Mouse (Mus musculus) kidney, postnatal 36 days (tissue): ENCODE measurements around the gene Hspbap1.

Experiments
- DNase-seq, 2 experiments: peaks; one replicate each; pipeline ENCODE4 v3.0.0; 2021 to 2022; ENCODE audit warnings: mixed read lengths in 2 of 2

Gene Hspbap1

DNA sequence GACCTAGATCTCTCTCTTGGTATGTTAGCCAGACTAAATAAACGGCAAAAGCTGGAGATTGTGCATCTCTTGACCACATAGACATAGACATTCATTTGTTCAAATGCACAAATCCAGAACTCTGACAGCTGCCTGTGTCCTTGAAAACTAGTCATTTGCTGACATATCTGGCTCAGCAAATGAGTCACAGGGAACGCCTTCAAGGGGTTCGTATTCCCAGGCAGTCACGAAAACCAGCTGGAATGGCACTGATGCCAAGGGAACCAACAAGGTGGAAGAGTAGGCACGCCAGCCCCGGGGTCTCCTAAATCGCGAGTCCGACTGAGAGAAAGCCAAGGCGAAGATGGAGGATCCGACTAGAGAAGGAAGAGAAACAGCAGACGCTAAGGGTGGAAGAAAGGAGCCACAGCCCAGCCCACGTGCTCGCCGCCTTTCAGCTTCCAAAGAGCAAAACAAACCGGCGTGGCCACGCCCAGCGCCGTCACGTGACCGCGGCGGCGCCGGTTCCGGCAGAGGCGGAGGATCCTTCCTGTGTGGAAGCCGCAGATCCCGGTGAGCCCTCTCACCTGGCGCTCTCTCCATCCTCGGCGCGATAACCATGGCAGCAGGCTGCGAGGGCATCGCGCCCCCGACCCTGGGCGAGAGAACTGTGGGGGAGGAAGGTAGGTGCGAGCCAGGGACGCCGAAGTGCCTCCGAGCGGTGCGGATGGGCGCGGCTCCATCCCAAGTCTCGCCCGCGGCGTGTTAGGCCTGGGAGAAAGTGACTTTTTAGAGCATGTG lies at the start of gene Hspbap1:
Hspbap1 (plus strand) TSS at position 498 of the 780 bp plus-strand sequence.
- DNase-seq = peak; percentile 94 to 98

DNA sequence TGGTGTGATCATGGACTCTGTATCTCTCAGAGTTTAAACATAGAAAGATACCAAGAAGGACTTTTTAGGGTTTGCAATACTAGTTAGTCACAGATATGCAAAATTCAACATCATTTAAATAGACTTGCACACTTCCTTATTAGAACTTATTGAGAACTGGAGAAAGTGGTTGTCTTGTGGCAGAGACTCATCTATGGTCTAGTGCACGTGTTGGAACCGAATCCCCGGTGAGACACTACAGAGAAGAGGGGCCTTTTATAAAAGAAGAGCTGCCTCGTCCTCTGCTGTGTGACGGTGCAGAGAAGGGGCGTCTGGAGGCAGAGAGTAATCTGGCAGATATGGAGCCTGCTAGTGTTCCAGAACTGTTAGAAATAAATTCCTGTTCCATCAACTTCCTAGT lies 45.6 kb upstream of the Hspbap1 start:
- no peak for DNase-seq

DNA sequence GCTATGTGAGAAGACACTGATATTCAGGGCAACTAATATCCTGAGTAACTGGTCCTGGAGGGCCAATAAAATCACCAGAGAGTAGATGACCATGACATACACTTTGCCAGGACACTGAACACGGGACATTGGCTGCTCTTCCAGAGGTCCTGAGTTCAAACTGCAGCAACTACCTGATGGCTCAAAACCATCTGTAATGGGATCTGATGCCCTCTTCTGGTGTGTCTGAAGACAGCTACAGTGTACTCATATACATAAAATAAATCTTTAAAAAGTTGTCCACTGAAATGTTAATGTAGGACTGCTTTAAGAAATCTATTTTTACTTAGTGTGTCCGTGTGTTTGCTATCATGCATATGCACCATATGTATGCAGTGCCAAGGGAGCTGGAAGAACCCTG lies 43.6 kb upstream of the Hspbap1 start:
- no peak for DNase-seq

DNA sequence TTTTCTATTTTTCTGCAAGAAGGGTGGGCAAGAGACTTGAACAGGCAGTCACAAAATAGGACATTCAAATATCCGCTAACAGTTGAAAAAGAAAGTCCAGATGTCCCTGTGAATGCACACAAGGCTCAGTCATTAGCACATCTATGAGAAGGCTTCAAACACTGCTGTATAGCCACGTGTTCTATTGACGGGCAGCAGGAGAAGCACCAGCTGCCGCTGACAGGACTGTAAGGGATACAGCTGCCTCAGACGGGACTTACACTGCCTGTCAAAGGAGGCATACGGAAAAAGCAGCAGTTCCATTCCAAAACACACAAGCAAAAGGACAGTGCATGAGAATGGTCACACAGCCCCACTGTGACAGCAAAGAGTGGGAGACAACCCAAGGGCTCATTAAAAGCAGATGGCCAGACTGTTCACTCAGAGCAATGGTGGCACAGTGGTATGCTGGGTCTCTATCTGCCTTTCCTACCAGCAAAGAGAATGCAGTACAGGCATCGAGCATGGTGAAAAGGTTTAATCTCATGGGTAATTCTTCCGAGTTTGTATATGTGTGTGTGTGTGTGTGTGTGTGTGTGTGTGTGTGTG lies 40.9 kb upstream of the Hspbap1 start:
- DNase-seq = no peak

DNA sequence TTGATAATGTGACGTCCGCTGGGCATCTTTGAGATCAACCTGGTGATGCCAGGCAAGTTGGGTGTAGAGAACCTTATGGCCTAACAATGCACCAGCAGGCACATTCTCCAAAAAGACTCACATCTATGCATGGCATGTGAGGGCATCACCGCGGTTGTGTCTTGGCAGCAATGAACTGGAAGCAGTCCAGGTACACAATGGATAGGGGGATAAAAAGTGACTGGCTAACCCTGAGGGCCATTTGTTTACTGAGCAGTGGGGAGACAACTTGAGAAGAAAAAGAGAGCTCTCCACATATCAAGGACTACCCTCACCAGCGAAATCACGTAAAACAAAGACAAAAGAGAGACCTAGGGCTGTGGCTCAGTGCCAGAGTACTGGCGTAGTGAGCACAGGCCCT lies 38.1 kb upstream of the Hspbap1 start:
- no peak for DNase-seq

DNA sequence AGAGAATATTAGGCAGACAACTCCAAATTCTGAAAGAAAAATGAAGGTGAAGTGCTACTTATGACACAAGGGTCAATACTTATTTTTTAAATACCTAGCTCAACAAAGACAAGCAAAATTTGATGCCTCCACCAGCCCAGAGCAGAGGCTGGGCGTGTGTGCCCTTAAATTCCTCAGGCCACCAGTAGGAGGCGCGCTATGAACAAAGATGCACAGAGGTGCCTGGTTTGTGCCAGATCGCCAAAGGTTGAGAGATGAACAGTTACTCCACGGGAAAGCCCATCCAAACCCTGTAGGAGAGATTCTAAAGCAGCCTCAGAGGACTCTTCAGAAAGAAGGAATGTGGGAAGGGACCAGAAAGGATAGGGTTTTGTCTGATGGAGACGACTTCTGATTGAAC lies 36.1 kb upstream of the Hspbap1 start:
- DNase-seq = peak; percentile 51 to 86

DNA sequence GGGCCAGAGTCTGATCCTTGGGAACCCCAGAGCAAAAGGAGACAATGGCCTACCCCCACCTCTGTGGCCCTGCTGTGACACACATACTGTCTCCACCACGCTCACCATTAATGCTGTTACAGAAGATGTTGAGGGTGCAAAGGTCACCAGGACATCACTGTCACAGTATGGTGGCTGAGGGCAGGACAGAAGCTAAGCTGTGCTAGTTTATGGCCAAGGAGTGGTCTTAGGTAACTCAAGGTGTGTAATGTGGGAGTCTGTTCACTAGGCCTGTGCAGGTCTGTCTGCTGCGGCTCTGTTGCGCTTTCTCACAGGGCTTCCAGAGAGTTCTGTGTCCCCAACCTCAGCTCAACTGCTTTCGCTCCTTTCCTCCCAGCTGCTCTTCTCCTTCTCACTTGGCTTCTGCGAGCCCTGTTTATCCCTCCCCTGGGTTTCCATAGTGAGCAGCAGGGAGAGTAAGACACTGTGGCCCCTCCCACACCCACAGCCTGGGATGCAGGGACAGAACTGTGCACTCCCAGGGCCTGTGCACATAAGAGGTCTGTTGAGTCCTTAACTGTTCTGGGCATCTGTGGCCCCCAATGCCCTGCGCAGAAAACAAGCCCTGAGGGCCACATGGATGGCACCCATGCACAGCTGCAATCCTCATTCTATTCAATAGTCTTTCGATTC lies 31.9 kb upstream of the Hspbap1 start:
- DNase-seq = no peak

DNA sequence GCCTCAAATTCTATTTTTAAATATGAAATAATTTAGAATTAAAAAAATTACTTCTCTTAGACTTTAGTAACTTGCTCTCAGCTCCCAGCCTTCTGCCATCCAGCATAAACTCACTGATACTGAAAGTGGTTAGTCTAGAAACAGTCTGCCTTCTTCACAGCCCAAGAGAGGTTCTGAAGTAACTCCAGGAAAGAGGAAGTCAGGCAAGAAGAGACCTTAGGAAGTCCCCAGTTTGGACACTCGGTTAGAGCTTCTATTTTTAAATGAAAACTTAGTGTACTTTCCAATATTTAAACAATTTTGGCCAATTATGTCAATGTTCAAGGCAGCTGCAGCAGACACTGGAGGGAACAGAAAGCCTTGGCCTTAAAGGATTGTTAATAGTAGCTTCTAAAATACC lies 30.6 kb upstream of the Hspbap1 start:
- no peak for DNase-seq

DNA sequence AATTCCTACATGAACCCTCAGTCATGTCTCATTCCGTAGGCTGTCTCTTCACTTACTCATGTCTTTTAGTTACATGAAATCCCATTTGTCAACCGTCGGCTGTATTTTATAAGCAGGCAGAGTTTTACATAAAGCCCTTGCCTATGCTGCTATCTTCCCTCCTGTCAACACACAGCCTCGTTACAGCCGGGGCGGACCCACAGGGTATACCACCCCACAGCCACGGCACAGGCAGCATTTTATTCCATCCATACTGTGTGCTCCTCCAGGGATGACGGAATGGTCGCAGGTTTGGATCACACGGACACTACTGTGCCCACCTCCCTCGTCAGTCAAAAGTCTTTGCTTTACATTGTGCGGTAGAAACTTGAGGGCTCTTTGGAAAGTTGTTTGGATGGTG lies 29.8 kb upstream of the Hspbap1 start:
- DNase-seq = no peak

DNA sequence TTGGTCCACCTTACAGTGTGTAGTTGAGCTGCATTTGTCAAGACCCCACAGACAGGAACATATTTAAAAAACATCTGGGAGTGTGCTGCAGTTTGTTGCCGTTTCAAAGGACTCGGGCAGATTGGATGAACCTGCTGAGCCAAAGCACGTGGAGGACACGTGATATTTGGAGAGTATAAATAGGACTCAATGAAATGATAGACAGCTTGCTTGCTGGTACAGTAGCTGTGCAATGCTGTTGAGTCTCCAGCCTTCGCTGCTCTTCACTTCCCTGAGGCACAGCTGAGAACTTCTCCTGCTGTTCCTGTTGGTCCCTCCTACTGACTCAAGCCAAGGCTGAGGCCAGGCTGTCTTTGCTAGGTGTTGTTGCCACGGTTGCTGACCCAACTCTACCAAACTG lies 29.2 kb upstream of the Hspbap1 start:
- no peak for DNase-seq

DNA sequence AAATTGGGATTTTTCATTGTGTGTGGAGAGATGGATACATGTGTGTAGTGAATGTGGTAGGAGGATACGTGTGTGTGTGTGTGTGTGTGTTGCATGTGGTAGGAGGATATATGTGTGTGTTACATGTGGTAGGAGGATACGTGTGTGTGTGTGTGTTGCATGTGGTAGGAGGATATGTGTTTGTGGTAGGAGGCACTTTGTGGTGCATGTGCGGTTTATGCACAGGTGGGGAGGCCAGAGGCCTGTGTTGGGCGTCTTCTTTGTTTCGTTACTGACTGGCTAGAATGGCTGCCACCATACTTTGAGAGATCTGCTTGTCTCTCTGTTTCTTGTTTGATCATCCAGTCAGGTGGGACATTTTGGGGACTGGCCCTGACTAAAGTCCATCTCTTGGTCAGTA lies 28.6 kb upstream of the Hspbap1 start:
- no peak for DNase-seq

DNA sequence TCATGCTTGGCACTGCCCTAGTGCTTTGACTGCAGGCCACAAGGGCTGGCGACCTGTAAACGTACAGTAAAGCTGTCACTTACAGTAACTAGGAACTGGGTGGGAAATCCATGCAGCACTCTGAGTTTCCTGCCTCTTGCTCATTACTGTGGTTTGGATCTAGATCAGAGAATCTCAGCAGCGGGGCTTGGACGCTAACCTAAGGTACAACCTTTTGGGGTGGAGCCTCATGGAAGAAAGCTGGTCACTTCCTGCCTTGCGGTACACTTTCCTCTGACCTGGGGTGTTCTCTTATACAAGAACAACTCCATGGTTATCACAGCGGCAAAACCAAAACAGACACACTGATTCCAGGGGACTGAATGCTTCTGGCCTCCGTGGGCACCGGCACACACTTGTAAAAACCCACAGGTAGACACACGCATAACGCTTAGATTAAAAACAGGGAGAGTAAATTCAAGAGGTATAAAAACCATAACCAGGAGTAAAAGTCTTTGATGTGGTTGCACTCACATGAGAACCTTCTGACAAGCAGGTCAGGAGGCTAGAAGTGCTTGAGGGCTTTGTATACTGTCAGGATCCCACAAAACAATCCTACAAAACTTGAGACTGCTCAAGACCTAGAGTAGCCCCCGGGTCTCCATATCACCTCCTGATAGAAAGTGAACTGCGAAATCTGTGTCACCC lies 27.8 kb upstream of the Hspbap1 start:
- no peak for DNase-seq

DNA sequence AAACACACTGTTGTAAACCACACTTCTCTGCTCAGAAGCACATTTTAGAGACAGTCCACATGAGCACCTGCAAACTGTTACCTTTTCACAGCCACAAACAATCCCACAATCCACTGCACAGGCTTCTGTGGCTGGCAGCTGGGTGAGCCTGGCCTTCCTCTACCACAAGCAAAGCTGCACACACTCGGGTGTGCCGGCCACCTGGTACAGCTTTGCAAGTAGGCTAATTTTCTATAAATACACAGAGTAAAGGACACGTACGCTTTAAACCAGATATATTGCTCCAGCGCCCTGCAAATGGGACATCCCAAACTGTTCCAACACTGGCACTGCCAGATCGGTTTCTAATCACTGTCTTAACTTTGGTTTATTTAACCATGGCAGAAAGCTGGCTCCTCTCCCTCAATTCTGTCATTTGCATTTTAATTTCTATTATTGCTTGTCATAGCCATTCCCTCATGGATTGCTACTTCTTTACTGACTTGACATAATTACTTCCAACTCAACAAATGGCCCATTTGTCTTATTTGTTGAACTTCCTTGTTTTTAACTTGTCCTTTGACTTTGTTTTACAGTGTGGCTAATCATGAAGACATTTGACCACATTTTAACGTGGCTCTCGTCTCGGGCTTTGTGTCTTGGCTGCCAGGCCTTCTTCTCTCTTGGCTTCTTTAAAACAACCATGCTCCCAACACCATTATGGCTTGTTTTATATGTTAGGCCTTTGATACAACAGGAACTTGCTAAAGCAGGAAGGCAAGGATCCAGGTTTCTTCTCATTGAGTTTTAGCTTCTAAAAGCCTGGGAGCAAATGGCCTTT lies 22.5 kb upstream of the Hspbap1 start:
- DNase-seq = no peak

DNA sequence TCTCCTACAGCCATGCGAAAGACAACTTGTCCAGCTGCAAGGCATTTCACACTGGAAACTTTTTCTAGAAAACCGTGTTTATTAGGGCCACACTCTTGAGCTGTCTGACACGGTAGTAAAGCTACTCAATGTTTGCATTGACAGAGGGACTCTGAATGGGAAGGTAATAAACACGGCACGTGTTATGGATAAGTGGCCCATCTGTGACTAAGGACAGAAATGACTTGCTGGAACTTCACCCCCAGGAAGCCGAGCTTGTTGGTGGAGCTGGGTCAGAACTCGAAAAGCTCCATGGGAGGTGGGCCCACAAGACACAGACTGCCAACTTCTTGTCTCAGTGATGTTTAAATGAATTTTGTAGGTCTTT lies 22.0 kb upstream of the Hspbap1 start:
- DNase-seq = no peak

DNA sequence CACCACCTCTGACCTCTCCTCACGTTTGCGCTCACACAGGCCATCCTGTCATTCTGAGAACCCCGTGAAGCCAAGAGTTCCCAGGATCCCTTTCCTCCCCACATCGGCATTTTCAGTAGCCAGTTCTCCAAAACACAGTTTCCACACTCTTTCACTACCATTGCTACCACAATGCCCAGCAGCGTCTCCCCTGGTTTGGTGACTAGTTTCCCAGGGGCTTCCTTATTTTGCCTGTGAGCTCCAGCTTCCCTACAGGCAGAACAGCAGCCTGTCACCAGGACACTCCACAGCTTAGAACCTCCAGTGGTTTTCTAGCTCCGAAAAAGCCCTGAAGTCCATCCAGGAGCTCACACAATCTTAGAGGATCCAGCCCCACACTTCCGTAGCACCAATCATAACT lies 20.8 kb upstream of the Hspbap1 start:
- DNase-seq = no peak

DNA sequence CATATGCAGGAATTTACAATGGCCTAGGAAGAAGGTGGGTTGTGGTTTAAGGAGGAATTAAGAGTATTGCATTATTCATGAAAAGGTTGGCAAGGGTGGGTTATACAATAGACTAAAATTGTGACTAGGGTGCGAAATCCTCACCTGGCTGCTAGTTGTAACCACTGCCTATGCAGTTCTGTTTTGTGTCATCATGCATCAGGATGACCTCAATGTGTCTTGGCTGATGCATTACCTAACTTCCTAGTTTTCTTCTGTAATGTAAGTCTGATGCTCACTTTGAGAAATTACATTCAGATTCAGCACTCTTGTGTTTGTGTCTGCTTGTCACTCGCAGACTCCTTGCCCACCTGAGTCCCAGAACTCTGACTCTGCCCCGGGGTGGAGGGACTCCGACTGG lies 18.3 kb upstream of the Hspbap1 start:
- no peak for DNase-seq

DNA sequence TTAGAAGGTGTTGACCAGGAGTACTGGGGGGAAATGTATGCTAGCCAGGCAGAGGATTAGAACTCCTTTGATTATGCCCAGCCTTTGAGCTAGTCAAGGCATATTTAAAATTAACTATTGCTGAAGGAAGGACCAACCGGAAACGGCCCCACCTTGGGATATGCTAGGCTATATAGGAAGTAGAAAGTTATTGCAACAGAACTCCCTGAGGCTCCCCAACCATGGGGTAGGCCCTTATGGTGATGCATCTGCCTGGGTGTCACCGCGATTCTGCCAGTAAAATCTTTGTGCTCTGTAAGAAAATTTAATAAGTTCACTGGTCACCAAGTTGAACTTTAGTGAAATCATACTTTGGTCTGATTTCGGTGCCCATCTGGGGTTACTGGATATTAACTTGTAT lies 16.2 kb upstream of the Hspbap1 start:
- no peak for DNase-seq

DNA sequence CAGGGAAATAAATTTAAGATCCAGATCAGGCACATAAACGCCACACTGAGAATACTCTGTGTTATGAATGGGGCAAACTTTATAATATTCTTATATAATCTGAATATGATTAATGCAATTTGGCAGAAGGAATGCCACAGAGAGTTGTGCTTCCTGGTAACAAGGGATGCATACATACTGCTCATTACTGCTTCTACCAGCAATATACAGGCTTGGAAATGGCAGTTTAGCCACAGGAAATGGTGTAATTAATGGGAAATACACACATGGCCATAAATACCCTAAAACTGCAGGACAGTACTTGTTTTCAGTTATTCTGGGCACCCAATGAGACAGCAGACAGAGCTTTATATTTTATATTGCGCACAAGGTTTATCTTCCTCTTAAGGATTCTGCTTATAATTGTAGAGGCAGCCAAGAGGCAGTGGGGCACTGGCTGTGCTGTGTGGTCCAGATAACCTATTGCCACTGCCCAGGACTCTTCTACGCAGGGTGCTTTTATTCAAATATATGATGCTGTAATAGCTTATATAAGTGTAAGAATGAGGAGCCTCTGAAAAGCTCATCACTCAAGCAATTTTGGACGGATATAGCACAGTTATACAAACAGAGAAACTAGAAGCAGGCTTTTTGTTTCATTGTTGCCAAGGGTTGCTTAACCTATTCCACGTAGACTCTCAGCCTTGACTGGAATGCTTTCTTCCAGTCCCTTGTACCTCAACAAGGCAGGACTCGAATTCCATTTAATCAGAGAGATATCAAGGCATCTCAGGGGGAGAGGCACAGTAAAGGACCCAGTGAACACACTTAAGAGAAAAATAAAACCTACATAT lies 14.5 kb upstream of the Hspbap1 start:
- DNase-seq = no peak

DNA sequence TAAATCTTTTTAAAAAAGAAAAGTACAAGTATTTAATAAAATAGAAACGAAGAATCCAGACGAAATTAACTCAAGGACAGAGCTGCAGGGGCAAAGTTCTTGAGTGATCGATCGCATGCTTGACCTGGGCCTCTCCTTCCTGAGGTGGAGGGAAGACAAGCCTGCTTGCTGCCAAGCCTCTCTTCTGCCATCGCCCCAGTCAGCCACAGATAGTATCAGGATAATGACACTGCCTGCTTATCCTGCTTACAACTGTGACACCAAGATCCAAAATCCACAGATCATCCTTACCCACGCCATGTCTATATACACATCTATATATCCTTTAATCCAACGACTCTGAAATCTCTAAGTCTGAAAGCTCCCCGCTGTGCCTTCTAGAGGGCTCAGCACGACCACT lies 13.5 kb upstream of the Hspbap1 start:
- no peak for DNase-seq

DNA sequence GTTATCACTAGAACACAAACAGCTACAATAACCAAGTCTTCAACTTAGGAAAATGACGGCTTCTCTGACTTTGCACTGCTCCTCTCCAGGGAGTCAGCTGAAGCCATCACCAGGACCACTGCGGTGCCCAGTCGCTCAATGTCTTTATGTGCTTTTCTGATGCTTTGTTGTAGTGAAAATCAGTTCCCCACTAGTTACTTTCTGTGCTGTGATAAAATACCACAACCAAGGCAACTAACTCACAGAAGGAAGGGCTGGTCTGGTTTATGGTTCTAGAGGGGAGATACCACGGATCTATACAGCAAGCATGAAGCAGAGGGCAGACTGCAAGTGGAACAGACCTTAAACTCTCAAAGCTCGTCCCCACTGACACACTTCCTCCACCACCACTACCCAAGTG lies 10.8 kb upstream of the Hspbap1 start:
- no peak for DNase-seq

DNA sequence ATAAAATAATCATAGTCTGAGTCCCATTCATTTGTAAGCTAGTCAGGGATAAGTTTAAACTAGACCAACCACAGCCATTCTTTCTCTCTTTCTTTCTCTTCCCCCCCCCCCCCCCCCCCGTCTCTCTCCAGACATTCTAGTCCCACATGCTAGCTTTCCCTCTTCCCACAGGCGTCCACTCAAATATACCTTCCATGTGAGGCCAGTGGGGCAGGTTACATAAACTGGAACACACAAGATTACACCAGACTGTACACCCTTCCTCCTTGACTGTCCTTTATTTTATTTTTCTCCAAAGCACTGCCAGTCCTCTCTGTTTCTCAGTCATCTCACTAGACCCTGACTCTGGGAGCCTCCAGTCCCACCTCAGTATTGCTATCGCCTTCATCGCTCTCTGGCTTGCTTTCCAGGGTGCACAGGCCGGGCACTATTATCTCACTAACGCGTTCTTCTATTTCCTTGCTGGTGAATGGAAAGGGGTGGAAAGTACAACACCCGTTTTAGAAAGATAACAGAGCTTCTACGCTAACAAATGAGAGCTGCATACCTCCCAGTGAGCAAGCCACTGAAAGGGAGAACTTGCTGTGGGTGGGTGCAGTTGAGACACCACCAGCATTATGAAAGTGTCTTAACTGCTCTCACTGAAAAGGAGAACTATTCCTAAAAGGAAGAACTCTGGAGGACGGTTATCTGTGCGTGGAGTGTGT lies 6.4 kb upstream of the Hspbap1 start:
- no peak for DNase-seq
